Mouse (Mus musculus): Measurements from ENCODE around the gene Gm10272. TPM values are rescaled to one million over a fixed set of nuclear protein-coding genes. Genes with fewer than 3 reads are reported as not detected.

Gm10272 gene
- total and polyA plus RNA-seq, 3 experiments = not detected

DNA sequence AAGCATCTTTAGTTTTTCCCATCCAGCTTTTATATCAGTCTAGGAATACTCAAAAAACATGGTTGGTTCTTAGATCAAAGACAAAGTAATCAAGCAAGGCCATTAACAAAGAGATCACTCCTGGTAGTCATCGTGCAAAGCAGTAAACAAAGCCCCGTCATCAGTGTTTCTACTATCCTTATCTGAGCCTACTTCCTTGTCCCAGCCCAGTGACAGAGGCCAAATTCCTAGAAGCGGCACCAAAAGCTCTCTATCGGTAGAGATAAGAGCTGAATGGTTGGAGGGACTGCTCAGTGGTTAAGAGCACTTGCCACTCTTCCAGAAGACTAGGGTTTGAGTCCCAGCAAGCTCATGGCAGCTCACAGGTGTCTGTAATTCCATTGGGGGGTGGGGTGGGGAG is 34.9 kb upstream of the Gm10272 start (continued):
- no peak for TF ChIP-seq POLR2AphosphoS5 (IDR thresholded peaks at IDR 0.05; ENCODE audit: borderline replicate concordance, low read depth, low read length)

DNA sequence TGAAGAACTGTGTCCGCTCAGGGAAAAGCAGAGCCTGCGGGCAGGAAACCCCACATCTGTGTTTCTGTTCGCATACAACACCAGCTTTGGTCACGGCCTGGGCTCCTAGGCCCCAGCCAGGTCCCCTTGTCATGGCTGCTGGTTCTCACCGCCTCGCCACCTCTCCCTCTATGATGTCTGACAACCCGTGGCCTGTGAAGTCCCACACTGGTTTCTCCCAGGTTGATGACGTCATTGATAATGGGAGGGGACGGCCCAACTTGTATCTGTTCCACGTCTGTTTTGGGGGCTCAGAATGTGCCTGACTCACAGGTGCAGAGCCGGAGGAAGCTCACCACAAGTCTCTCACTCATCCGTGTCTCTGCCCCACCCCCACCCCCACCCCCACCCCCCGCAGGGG is 32.7 kb upstream of the Gm10272 start:
- H3K4me3 ChIP-seq (ENCODE audit: control insufficient read depth in 1 of 2, insufficient read depth in 1 of 2, low read depth in 2 of 2, low read length in 2 of 2) = no peak overlapping the region
- H3K9me3 ChIP-seq (replicated peaks; ENCODE audit: insufficient read depth, low read length) = no peaks in the 10 kb centered on the region
- TF ChIP-seq MXI1 (IDR thresholded peaks at IDR 0.05; ENCODE audit: low read depth, low read length) (no peak), RCOR1 (IDR thresholded peaks at IDR 0.05; ENCODE audit: low read depth, low read length) (no peak), RAD21 (IDR thresholded peaks at IDR 0.05; ENCODE audit: low read depth, low read length) (no peak), CTCF (IDR thresholded peaks at IDR 0.05 in 2 of 3, conservative IDR thresholded peaks at IDR 0.05 in 1 of 3; ENCODE audit: control insufficient read depth in 1 of 3, insufficient read depth in 1 of 3, low read depth in 2 of 3, low read length in 3 of 3, poor library complexity in 1 of 3, severe bottlenecking in 1 of 3) (no peak), EP300 (IDR thresholded peaks at IDR 0.05; ENCODE audit: low read depth in 1 of 2, low read length in 2 of 2) (no peak), E2F4 (IDR thresholded peaks at IDR 0.05; ENCODE audit: borderline replicate concordance, low read depth, low read length) (no peak), SIN3A (IDR thresholded peaks at IDR 0.05; ENCODE audit: low read length) (no peak), USF2 (IDR thresholded peaks at IDR 0.05; ENCODE audit: borderline replicate concordance in 1 of 2, insufficient read depth in 1 of 2, low read depth in 1 of 2, low read length in 2 of 2) (no peak), CHD2 (IDR thresholded peaks at IDR 0.05; ENCODE audit: low read length) (no peak), MAX (IDR thresholded peaks at IDR 0.05; ENCODE audit: low read length) (no peak), ETS1 (IDR thresholded peaks at IDR 0.05; ENCODE audit: low read depth, low read length) (no peak)
- no peaks in the 10 kb centered on the region for H3K79me2 ChIP-seq (ENCODE audit: control insufficient read depth, insufficient read depth, low read length, poor library complexity)
- no peaks in the 10 kb centered on the region for H3K27me3 ChIP-seq (ENCODE audit: control insufficient read depth in 1 of 2, insufficient read depth in 2 of 2, low read length in 2 of 2)
- H3K27ac ChIP-seq (ENCODE audit: control insufficient read depth, low read depth, low read length) = no peak overlapping the region
- no peak for DNase-seq (ENCODE audit: low read depth, low spot score)
- H3K9ac ChIP-seq (ENCODE audit: control insufficient read depth, low read depth, low read length, poor library complexity, severe bottlenecking) = no peak overlapping the region
- peaks cover 0 to 11% of the 10 kb centered on the region in 2 experiments; a peak in 2 of 4 replicates for H3K36me3 ChIP-seq (ENCODE audit: control insufficient read depth in 1 of 2, insufficient read depth in 2 of 2, low read length in 2 of 2)
- H3K4me1 ChIP-seq (ENCODE audit: control insufficient read depth in 1 of 2, insufficient read depth in 2 of 2, low read length in 2 of 2) = peaks cover 0 to 11% of the 10 kb centered on the region in 2 experiments; a peak in 2 of 4 replicates

DNA sequence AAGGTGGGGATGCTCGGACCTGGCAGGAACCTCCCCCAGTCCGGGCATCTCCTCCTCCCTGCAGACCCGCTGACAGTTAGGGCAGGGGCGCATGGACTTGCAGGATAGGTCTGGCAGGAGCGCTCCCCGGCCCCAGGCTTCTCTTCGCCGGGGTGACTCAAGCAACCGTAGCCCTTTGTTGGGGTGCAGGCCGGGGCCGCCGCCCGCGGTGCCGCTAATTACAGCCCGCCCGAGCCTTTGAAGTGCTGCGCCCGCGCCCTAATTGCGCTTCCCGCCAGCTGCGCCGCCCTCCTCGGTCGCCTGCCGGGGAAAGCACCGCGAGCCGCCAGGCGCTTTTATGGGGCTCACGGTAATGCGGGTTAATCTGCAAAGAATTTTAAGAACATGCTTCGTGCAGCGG is 28.9 kb upstream of the Gm10272 start:
- no peaks in the 10 kb centered on the region for H3K9me3 ChIP-seq (replicated peaks; ENCODE audit: insufficient read depth, low read length)
- no peak overlapping the region for H3K27ac ChIP-seq (ENCODE audit: control insufficient read depth, low read depth, low read length)
- no peak for DNase-seq (ENCODE audit: low read depth, low spot score)
- H3K36me3 ChIP-seq (ENCODE audit: control insufficient read depth in 1 of 2, insufficient read depth in 2 of 2, low read length in 2 of 2) = no peaks in the 10 kb centered on the region
- peaks cover 4 to 7% of the 10 kb centered on the region in 2 experiments; a peak in 3 of 4 replicates for H3K27me3 ChIP-seq (ENCODE audit: control insufficient read depth in 1 of 2, insufficient read depth in 2 of 2, low read length in 2 of 2)
- no peak overlapping the region for H3K4me3 ChIP-seq (ENCODE audit: control insufficient read depth in 1 of 2, insufficient read depth in 1 of 2, low read depth in 2 of 2, low read length in 2 of 2)
- no peak overlapping the region for H3K9ac ChIP-seq (ENCODE audit: control insufficient read depth, low read depth, low read length, poor library complexity, severe bottlenecking)
- H3K79me2 ChIP-seq (ENCODE audit: control insufficient read depth, insufficient read depth, low read length, poor library complexity) = no peaks in the 10 kb centered on the region
- no peak for TF ChIP-seq TAL1 (IDR thresholded peaks at IDR 0.05; ENCODE audit: low read length)
- no peak for TF ChIP-seq CHD2 (IDR thresholded peaks at IDR 0.05; ENCODE audit: low read length)
- TF ChIP-seq SIN3A (IDR thresholded peaks at IDR 0.05; ENCODE audit: low read length) = no peak
- TF ChIP-seq JUND (IDR thresholded peaks at IDR 0.05; ENCODE audit: low read depth, low read length) = no peak
- no peak for TF ChIP-seq EP300 (IDR thresholded peaks at IDR 0.05; ENCODE audit: low read depth in 1 of 2, low read length in 2 of 2)
- no peak for TF ChIP-seq MXI1 (IDR thresholded peaks at IDR 0.05; ENCODE audit: low read depth, low read length)
- no peaks in the 10 kb centered on the region for H3K4me1 ChIP-seq (ENCODE audit: control insufficient read depth in 1 of 2, insufficient read depth in 2 of 2, low read length in 2 of 2)
